Mouse (Mus musculus) layer of hippocampus, adult 2 months (tissue): Measurements from ENCODE around the gene Dlx1. TPM values are rescaled to one million over a fixed set of nuclear protein-coding genes. Genes with fewer than 3 reads are reported as not detected.

Experiments used
- DNase-seq, 2 experiments: peaks; one replicate each; pipeline ENCODE4 v3.0.0; 2022; ENCODE audit warnings: low spot score in 2 of 2
- H3K27ac ChIP-seq: fragments of 200-600 bp; 2 replicates; pipeline ENCODE4 v1.8.1; 2022
- H3K4me3 ChIP-seq: fragments of 200-600 bp; 2 replicates; pipeline ENCODE4 v1.8.1; 2022; ENCODE audit warnings: mild to moderate bottlenecking
- CTCF ChIP-seq: fragments of 200-600 bp; conservative IDR thresholded peaks from 2 replicates; pipeline ENCODE4 v1.8.1; 2022; ENCODE audit warnings: antibody characterized with exemption, mild to moderate bottlenecking, moderate library complexity
- total RNA-seq, 2 experiments: library from RNA; stranded (reverse); gene quantifications; 2 replicates each; pipeline ENCODE4 v1.2.3; 2021

Dlx1 gene
- total RNA-seq, 2 experiments from 2014 or later = 15.4 to 17.5 TPM

DNA sequence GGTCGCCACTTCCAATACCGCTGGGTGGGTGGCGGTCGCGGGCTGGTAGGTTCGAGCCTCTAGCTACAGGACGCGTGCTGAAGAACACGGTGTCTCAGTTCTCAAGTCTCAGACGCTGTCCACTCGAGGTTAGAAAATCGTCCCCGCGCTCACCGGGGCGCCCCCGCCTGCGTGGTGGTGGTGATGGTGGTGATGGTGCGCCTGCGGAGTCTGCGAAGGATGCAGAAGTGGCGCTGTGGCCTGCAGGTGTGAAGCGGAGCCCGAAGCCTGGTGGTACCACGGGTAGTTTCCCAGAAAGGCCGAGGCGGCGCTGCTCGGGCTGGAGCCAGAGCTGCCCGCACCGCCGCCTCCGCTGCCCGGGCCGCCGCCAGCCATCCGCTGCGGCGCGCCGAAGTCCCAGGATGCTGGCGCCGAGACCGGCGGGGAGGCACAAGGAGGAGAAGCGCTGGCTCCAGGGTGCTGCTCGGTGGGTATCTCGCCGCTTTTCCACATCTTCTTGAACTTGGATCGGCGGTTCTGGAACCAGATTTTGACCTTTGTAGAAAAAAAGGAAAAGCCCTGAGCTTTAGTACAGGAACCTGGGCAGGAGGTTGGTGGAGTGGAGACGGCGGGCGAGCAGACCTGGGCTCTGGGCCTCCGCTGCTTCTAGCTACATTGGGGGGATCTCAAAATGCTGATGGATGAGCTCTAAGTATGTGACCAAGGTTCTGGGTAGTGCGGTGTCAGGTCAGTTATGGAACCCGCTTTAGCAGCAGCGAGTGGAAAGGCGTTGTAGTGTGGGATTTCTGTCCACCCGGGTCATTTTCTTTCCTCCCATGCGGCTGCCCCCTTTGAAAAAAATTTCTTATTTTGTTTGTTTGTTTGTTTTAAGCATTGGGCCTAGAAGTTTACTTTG is 16.7 kb downstream of the Dlx1 start:
- TF ChIP-seq CTCF = no peak
- Histone ChIP-seq H3K27ac (no peak overlapping the region), H3K4me3 (no peak overlapping the region; the same call in 1 of the 2 replicates)
- no peak for DNase-seq

DNA sequence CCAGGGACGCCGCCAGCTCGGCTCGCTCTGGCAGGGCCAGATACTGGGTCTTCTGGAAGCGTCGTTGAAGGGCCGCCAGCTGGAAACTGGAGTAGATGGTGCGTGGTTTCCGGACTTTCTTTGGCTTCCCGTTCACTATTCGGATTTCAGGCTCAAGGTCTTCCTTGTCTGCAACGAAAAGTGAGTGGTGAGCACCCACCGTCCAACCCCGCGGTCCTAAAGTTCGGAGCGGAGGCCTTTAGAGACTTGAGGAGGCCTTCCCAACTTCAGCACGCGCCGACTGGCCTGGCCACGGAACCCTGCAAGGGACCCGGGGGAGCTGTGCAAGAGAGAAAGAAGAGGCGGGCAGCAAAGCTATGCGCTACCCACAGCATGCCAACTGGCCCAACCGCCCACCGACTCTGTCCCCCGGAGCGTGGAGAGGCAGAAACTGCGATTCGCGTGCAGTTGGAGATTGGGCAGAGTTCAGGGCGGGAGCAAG is 17.5 kb downstream of the Dlx1 start:
- no peak for TF ChIP-seq CTCF
- Histone ChIP-seq H3K27ac (no peak overlapping the region; the same call in 1 of the 2 replicates), H3K4me3 (peak overlapping the region; percentile 43)
- no peak for DNase-seq

DNA sequence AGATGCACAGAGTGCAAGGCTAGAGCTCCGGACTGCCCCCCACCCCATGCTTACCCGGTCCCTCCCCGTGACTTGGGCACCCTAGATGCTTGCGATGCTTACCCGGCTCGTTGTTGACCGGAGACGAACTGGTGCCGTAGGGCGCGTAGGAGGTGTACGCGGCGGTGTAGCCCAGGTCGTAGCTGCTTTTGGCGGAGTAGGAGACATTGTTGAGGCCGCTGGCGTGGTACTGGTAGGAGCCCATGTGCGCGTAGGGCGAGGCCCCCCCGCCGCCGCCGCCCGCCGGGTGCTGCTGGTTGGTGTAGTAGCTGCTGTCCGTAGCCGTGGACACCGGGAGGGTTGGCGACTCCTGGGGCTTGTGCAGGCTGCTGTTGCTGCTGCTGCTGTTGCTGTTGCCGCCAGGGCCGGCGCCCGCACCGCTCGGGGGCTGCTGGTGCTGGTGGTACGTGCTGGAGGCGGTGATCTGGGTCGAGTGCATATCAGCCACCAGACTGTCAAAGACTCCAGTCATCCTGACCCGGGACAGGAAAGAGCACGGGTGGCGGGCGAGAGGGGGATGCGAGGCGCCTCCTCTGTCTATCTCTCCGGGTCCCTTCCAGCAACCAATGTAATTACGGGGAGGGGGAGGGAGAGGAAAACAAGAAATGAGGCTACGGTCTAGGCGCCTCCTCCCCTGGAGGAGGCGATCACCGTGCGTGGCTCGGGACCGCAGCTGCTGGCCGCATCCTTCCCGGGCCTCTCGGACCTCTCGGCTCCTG is 18.1 kb downstream of the Dlx1 start:
- peak overlapping the region; percentile 43 for H3K4me3 ChIP-seq
- H3K27ac ChIP-seq = no peak overlapping the region; the same call in 1 of the 2 replicates
- no peak for TF ChIP-seq CTCF
- DNase-seq = no peak

DNA sequence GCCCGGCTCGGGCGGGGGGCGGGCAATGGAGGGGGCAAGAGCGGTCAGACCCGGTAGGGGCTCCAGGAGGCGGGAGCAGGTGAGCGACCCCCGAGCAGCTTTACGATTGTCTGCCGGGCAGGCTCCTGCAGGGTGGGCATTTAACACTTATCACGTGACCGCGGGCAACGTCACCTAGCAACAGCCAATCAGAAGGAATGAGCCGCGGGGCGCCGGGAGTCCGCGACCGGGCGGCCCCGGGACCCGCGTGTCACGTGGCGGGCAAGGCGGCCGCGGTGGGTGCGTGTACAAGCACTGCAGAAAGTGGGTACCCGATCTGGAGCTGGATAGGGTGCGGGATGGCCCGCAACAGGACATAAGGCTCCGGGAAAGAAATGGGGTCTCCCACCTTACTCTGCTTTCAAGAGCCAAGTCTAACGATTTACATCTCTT is 18.7 kb downstream of the Dlx1 start, which contains the start of gene Dlx2:
TSS of gene Dlx2 (minus strand) at position 115 of the 432 bp plus-strand sequence.
- TF ChIP-seq CTCF = no peak
- no peak for DNase-seq
- no peak within 1 kb of the TSS; the same call in 1 of the 2 replicates for H3K27ac ChIP-seq
- peak within 1 kb of the TSS; percentile 43 for H3K4me3 ChIP-seq

DNA sequence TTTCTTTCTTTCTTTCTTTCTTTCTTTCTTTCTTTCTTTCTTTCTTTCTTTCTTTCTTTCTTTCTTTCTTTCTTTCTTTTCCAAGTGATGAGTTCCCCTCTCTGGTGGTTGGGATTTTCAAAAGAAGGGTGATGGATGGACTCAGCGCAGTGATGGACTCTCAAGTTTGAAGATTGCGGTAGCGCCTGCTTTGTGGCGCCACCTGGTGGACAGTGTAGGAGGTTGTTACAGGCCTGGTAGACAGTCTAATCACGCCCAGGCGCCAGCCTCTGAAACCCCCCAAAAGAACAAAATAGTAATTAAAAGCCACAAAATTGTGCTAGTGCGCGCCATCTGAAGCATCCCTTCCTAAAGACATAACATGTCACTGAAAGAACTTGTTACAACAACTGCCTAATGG is 19.9 kb downstream of the Dlx1 start:
- H3K4me3 ChIP-seq = no peak overlapping the region
- peak in 1 of 2 experiments; percentile 63 for DNase-seq
- H3K27ac ChIP-seq = no peak overlapping the region
- TF ChIP-seq CTCF = peak; percentile 78

DNA sequence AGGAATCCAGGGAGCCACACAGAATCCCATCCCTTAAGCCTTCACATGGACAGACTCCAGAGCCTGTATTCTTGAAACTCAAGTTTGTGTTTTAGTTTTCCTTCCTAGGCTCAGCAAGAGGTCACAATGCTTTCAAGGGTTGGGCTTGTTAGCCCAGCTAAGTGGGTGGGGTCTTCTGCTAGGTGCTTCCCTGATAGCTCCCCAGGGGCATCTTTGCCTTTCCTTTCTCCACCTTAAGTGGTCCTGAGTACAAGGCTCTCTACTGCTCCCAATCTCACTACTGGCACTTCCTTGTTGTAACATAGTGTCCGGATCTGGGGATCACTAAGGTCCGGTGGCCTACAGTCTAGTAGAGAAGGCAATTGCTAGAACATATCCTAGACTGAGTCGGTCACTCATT is 22.4 kb downstream of the Dlx1 start:
- no peak for DNase-seq
- Histone ChIP-seq H3K27ac (no peak overlapping the region), H3K4me3 (no peak overlapping the region)
- TF ChIP-seq CTCF = no peak

DNA sequence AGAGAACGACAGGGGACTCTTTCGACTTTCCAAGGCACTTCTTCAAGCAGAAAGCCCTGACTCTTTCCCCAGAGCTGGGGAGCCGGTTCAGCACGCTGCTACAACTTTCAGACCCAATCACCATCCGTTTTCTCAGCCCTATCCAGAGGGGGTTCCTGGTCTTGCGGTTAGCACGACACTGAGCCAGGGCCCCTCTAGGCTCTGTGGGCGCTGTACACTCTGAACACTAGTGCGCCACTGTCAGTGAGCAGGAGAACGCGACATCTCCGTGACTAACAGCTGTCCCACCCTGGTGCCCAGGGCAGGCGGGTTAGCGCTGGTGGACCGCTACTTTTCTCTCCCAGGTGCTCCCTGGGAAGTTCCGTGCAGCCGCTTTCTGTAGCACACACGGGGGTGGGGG is 23.8 kb downstream of the Dlx1 start:
- DNase-seq = no peak
- Histone ChIP-seq H3K27ac (no peak overlapping the region), H3K4me3 (no peak overlapping the region)
- no peak for TF ChIP-seq CTCF

DNA sequence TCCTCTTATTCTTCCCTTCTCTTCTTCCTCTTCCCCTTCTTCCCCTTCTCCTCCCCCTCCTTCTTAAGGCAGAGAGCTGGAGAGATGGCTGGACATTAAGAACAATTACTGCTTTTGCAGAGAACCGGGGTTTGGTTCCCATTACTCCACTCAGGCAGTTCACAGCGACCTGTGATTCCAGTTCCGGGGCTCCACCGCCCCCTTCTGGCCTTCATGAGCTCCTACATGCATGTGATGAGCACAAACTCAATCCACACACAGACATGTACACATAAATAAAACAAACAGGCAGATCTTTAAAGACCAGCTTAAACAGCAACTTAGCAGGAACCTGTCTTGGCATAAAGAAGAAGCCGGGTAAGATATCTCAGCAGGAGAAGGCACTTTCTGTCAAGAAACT is 28.2 kb downstream of the Dlx1 start:
- DNase-seq = no peak
- Histone ChIP-seq H3K4me3 (no peak overlapping the region), H3K27ac (no peak overlapping the region)
- peak; percentile 31 for TF ChIP-seq CTCF

DNA sequence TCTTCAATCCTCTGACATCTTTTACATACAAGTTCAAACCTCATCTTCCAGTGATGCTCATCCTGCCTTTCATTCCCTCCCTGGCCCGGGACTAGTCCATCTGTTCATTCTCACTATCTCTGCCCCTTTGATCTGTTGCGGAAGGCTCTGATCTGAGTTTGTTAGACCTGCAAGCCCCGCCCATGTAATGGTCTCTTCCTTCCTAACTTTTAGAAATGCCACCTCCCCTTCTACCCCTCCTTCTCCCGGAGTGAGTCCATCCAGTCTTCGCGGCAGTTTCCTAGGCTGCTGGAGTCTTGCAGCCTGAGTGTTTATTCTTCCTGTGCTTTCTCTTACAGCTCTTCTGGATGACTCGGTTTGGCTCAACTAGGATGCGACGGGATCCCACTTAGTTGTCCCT is 38.6 kb downstream of the Dlx1 start:
- no peak for DNase-seq
- Histone ChIP-seq H3K27ac (no peak overlapping the region), H3K4me3 (no peak overlapping the region)
- no peak for TF ChIP-seq CTCF

DNA sequence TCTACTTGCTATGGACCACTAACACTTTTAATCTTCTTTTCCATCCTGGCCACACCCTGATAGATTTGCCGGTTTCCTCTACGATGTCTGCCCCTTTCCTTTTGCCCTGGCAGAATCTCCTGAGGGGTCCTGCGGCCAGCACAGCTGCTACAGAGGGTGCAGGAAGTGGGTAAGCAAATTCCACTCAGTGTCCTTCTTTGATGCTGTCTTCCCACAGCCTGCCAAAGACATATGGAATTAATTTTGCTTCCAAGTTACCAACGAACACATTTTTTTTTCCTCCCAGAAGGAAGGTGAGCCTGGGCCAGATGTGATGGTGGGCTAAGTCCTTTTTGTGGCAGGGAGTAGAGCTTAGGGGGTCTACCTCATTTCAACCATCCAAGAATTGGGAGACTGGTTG is 45.8 kb downstream of the Dlx1 start:
- Histone ChIP-seq H3K27ac (no peak overlapping the region), H3K4me3 (no peak overlapping the region)
- no peak for TF ChIP-seq CTCF
- no peak for DNase-seq

DNA sequence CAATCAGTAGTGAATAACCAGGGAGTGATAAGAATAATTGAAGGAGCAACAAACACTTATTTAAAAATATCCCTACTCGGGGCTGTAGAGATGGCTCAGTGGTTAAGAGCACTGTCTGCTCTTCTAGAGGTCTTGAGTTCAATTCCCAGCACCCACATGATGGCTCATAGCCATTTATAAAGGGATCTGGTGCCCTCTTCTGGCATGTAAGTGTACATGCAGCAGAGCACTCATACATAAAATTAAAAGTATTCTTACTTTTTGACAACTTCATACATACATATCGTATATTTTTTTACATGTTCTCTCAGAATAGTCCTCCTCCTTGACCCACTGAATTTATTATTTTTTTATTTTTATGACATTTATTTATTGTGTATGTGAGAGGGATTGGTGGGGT is 49.1 kb downstream of the Dlx1 start:
- Histone ChIP-seq H3K27ac (no peak overlapping the region), H3K4me3 (no peak overlapping the region)
- DNase-seq = no peak
- peak; percentile 47 for TF ChIP-seq CTCF

DNA sequence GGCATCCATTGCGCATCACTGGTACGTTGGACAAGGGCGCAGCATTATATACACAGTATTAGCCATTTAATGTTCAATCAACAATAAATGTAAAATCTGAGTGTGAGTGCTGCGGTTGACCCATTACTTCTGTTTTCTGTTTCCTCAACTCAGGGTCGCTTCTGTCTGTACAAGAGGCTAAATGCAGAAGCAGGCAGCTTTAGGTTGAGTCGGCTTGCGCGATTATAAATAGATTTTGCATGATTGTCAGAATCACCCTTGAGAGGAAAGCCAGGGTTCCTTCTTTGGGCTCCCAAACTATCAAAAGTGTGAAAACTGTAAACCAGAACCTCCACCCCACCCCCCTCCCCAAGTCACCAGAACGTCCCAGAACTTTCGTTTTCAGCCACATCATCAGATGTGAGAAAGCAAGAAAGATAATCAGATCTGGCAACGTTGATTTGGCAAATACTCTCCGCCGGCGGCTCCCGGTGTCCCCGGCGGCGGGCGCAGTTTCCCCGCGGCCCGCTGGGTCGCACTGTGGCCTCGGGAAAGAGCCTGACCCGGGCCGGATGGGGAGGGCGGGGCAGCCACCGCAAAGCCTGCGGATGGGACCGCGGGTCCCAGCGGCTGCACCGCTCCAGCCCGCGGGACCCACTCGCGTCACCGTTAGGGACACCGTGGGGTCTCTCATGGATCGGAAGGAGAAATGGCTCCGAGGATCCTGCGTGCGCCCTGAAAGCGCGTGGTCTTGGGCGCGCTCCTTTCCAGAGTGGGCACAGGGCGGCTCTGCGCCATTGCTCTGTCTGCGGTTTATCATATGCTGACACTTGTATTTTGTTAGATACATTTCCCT is 52.9 kb downstream of the Dlx1 start:
- peak; percentile 81 for TF ChIP-seq CTCF
- H3K4me3 ChIP-seq = peak overlapping the region; percentile 53
- peak overlapping the region; percentile 70 for H3K27ac ChIP-seq
- peak; percentile 23 to 65 for DNase-seq
